Mouse (Mus musculus) kidney, adult 9 months (tissue): ENCODE results near the gene Rab44.
"Not testable (repeated sequence)": the region's sequence is repeated elsewhere in the genome, so short reads cannot be mapped to it uniquely, and the experiment has no call there.

Experiments used
- DNase-seq: peaks from one replicate; pipeline ENCODE4 v3.0.0; 2022

Gene Rab44

DNA sequence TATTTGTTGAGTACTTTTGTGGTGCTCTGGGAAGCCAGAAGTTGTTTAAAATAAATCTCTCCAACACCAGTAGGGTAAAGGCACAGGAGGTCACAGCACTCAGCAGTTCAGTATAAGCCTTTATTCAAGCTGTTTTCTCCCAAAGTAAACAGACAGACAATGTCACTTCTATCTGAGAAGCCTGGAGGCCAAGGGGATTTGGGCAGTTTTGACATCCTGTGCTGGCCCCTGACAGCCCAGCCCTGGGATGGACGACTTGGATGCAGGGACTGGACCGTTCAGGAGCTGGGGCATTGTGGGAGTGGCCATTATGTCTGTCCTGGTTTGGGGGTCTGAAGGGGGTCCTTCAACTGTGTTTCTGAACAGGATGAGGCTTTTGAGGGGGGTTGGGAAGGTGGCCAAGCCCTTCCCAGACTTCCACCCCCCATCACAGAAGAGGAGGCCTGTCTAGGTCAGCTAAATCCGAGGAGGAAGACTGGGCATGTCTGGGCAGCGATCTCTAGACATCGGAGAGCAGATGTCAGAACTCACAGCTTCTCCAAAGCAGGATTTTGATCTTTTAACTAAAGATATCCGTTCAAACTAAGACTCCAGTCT is 22.5 kb upstream of the Rab44 start:
- no peak for DNase-seq

DNA sequence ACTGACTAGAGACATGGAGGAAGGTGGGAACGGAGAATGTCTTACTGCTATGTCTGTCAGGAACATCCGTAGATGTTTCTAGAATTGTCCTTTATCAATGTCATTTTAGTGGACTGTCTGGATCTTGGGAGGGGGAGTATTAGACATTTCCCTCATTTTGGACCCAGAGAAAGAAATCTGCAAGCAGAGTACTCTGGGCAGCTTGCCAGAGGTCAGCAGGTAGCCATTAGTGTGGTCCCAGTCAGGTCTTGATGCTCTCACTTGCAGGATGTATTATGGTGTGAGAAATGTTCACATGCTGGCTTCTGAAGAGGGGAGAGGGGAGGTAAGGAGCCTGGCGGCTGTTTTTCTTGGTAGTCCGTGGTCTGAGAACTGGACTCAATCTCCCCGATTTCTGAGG is 21.4 kb upstream of the Rab44 start:
- DNase-seq, result no peak

DNA sequence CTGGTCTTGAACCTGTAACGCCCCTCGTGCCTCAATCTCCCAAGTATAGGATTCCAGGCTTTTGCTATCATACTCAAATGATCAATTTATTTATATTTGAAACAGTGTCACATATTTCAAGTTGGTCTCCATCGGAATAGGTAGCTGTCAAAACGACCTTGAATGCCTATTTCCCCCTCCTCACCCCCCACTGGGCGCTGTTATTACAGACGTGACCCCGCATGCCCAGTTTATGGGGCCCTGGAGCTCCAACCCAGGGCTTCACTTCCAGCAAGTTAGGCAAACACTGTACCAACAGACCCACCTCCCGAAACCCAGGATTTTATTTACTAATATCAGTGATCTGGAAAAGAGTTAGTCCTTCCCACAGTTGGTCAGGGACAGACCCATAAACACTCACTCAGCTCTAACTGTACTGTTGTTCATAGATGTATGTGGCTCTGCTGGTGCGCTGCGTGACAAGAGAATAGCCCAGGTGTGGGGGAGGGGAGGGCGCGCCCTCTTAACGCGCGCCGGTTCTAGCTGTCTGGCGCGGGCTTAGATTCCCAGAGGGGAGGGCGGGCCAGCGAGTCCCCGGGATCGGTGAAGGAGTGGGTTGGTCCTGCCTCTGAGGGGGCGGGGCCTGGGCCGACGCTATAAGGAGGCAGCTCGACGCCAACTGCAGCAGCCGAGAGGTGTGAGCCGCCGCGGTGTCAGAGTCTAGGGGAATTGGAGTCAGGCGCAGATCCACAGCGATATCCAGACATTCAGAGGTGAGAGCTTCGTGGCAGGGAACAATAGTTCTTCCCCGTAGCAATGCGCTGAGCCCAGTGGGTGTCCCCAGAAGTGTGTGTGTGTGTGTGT is 20.6 kb upstream of the Rab44 start:
- peak; percentile 78 for DNase-seq

GRCm38 (mm10) chr17:29093961-29094309 is 20.0 kb upstream of the Rab44 start:
- no peak for DNase-seq

- DNase-seq, result peak; percentile 70
Observed at GRCm38 (mm10) chr17:29094310-29095181, 19.4 kb upstream of the Rab44 start.

DNA sequence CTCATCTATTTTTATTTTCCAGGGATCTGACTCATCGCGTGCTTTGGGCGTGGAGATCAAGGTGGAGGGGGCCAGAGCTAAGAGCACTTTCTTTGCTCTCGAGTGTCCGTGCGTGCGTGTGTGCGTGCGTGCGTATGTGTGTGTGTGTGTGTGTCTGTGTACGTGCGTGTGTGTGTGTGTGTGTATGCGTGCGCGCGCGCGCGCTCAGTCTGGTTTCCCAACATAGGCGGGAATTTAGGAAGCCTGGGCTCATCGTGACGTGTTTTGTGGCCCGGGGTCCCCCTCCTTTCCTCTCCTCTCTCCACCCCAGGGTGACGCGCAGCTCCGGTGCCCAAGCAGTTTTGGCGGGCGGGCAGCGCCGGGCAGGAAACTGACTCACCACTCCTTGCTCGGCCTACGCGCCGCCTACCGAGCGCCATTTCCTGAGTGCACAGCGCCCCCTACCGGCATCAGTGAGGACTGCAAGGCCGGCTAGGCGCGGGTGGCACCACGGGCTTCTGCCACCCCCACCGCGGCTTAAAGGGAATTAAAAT is 18.7 kb upstream of the Rab44 start:
- DNase-seq, result peak; percentile 94

GRCm38 (mm10) chr17:29096245-29096644 is 17.7 kb upstream of the Rab44 start:
- DNase-seq, result no peak

DNA sequence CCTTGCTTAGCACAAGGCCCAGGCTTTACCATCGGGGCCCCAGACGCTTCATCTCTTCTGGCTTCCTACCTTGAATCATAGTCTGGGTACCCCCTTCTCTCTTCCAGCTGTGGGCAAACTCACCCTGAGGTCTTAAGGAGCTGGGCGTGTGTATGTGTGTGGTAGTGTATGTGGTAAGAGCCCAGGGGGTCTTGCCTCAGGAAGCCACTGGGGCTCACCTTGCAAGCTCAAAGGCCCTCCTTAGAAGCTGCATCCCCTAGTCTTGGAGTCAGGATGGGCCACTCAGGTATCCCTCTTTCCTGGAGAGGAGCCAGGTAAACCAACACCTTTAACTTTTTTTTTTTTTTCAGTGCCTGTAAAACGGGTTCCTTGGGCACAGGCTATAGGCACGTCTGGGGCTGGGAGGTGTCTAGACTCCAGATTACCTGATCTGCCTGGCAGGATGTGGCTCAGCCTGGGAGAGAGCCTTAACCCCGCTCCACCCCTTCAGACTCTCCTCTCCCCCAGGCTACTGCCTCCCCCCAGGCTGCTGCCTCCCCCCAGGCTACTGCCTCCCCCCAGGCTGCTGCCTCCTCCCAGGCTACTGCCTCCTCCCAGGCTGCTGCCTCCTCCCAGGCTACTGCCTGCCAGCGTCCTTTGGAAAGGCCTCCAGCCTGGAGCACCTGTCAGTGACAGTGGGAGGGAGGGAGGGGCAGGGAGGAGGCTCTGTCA is 16.9 kb upstream of the Rab44 start:
- no peak for DNase-seq

- DNase-seq, result no peak
Observed at GRCm38 (mm10) chr17:29098291-29098690, 15.7 kb upstream of the Rab44 start.

GRCm38 (mm10) chr17:29099076-29099475 is 14.9 kb upstream of the Rab44 start:
- DNase-seq, result no peak

DNA sequence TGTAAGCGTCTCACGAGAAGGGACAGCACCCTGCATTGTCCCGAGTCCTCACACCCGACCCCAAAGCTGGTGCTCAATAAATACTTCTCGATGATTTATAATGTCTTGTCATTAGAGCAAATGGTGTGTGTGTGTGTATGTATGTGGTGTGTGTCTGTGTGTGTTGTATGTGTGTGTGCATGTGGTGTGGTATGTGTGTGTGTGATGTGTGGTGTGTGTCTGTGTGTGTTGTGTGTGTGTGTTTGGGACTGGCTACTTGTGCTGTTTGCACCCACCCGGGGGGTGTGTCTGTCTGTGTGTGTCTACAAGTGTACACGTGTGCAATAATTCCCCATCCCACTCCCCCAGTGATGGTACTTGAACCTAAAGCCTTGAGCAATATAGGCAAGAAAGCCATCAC is 13.3 kb upstream of the Rab44 start:
- DNase-seq, result no peak

DNA sequence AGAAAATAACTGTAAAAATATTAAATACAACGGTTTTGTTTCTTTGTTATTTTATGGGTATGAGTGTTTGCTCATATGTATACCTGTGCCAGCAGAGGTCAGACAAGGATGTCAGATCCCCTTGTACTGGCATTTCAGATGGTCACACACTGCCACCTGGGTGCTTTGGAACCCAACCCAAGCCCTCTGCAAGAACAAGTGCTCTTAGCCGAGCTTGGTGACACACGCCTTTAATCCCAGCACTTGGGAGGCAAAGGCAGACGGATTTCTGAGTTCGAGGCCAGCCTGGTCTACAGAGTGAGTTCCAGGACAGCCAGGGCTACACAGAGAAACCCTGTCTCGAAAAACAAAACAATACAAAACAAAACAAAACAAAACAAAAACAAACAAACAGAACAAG is 3.6 kb upstream of the Rab44 start:
- not testable (repeated sequence) for DNase-seq

DNA sequence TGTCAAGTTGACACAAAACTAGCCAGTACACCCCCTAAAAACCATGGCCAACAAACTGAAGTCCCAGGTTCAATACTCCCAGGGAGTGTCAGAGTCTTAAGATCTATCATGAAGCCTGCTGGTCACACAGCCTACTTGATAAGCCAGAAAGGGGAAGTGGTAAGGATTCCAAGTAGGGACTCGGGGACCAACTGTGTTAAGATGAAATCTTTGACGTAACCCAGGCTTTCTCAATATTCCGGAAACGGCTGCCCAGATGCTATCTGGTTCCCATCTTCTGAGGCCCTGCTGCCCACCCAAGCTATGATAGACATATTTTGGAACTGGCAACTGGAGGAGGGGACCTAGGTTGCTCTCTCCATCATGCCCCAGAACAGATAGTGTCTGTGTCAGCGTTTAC is 2.6 kb upstream of the Rab44 start:
- DNase-seq, result no peak

DNA sequence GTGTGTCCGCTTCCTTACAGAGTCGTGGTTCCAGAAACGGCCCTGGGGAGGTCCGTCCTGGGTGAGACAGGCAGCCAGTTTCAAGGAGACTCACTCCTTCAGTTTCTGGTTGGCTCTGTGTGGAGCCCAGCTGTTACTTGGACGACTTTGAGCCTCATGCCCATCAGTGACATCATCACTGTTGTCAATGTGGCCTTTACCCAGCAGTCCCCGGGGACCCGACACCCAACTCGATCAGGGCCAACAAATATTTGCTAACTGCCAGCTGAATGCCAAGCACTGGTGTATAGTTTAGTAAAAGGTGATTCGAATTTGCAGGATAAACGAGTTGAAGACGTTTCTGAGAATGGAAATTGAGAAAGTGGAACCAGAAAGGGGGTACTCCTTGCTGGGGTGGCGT is 2.1 kb downstream of the Rab44 start:
- no peak for DNase-seq

DNA sequence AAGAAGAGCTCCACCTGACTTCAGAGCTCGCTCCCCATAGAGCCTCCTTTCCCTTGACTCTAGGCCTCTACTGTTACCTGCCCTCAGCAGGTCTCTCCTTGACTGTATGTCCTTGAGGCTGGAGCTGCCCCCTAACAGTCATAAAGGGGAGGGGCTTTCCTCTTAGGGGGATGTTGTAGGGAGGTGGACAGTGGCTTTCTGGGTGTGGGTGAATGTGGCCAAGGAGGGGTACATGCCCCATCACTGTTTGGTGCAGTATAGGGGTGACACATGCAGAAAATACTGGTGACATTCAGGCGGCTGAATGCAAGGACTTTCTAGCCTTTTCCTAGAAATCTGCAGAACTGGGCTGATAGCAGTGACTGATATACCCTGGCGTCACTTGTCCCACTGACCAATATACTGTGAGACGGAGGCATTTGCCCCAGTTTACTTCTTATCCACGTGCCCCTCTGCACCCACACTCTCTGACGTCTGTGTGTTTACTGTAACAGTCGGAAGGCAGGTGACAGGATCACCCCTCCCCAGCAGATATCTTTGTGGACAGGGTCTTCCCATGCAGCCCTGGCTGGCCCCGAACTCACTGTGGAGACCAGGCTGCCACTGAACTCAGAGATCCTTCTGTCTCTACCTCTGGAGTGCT is 3.2 kb downstream of the Rab44 start:
- DNase-seq, result no peak

- DNase-seq, result no peak
Observed at GRCm38 (mm10) chr17:29118057-29118456, 4.1 kb downstream of the Rab44 start.

GRCm38 (mm10) chr17:29120666-29121065 is 6.7 kb downstream of the Rab44 start:
- DNase-seq, result no peak

- peak; percentile 95 for DNase-seq
Observed at GRCm38 (mm10) chr17:29122817-29123216, 8.9 kb downstream of the Rab44 start.

GRCm38 (mm10) chr17:29123578-29124174 is 9.7 kb downstream of the Rab44 start:
- DNase-seq, result peak; percentile 33

DNA sequence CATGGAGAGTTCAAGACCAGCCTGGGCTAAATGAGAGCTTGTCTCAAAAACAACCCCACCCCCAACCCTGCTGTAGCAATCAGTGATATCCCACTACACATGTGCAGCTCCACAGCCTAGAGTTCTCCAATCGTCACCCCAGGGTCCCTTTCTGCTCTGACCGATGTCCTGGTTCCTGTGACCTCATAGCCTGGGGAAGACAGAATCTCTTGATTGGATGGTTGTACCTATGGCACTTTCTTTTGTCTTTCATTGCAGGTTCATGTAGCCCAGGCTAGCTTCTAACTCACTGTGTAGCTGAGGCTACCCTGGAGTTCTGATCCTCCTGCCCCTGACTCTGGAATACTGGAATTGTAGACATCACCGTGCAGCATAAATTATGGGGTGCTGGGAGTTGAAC is 12.6 kb downstream of the Rab44 start:
- no peak for DNase-seq

DNA sequence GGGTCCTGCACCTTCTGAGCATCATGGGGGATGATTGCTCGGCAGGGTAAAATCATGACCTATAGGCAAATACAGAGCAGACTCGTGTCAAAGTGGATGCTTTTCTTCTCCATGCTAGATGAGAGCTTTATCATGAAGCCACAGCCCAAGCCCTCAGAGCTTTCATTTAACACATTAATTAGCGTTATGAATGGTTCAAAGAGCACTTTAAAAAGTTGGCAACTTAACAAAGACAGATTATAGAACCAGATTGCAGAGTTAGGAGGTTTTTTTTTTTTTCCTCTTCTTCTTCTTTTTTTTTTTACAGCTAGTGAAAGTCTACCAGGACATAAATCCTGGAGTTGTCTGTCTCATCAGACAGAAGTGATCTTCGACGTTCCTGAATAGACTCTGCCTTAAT is 15.4 kb downstream of the Rab44 start:
- DNase-seq, result no peak

DNA sequence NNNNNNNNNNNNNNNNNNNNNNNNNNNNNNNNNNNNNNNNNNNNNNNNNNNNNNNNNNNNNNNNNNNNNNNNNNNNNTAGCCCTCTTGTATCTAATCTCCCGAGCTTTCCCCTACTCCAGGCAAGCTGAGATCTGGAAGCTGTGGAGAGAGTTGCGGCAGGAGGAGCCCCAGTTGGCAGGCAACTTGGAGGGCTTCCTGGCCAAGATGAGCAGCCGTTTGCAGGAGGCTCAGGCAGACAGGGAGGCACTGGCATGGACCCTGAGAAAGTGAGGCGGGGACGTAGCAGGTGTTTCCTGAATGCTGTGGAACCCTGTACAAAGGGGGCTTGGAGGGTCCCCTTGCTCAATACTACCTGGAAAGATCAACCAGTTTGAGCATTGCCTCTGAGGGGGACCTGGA is 21.1 kb downstream of the Rab44 start:
- no peak for DNase-seq
